Mouse (Mus musculus) heart, postnatal 4 days (tissue): ENCODE data around the gene Prkca. TPM values are rescaled to one million over a fixed set of nuclear protein-coding genes. Genes with fewer than 3 reads are reported as not detected.
A peak's percentile ranks its signal among the peaks of the same experiment; 100 is the strongest.

ENCODE experiments used
- DNase-seq: peaks from one replicate; pipeline ENCODE4 v3.0.0; 2021
- total RNA-seq, 2 experiments: library from RNA; stranded (reverse); gene quantifications; 2 replicates each; pipeline ENCODE4 v1.2.3; 2021

Prkca gene
- total RNA-seq, 2 experiments from 2014 or later: 52.2 to 57.1 TPM

- peak; percentile 76 for DNase-seq
These were observed 84.3 kb downstream of the Prkca start for GRCm38 (mm10) chr11:108259391-108259790.

- peak; percentile 71 for DNase-seq
These were observed 84.9 kb downstream of the Prkca start for GRCm38 (mm10) chr11:108258811-108259266.

GRCm38 (mm10) chr11:108257921-108258320, 85.8 kb downstream of the Prkca start:
- no peak for DNase-seq

GRCm38 (mm10) chr11:108254681-108255080, 89.0 kb downstream of the Prkca start:
- DNase-seq: no peak

GRCm38 (mm10) chr11:108251924-108252775, 91.6 kb downstream of the Prkca start:
- DNase-seq: no peak

- no peak for DNase-seq
These were observed 92.7 kb downstream of the Prkca start for GRCm38 (mm10) chr11:108250829-108251637.

- DNase-seq: no peak
These were observed 93.5 kb downstream of the Prkca start for GRCm38 (mm10) chr11:108250146-108250635.

GRCm38 (mm10) chr11:108249487-108249886, 94.2 kb downstream of the Prkca start:
- no peak for DNase-seq

GRCm38 (mm10) chr11:108249047-108249403, 94.7 kb downstream of the Prkca start:
- no peak for DNase-seq

GRCm38 (mm10) chr11:108248218-108249046, 95.3 kb downstream of the Prkca start:
- DNase-seq: no peak

- no peak for DNase-seq
These were observed 96.4 kb downstream of the Prkca start for GRCm38 (mm10) chr11:108247121-108247863.

- DNase-seq: no peak
These were observed 97.4 kb downstream of the Prkca start for GRCm38 (mm10) chr11:108246267-108246702.

- DNase-seq: no peak
These were observed 99.5 kb downstream of the Prkca start for GRCm38 (mm10) chr11:108244241-108244640.

- no peak for DNase-seq
These were observed 100.1 kb downstream of the Prkca start for GRCm38 (mm10) chr11:108243633-108244032.

GRCm38 (mm10) chr11:108240924-108241498, 102.7 kb downstream of the Prkca start:
- DNase-seq: no peak

GRCm38 (mm10) chr11:108239173-108239572, 104.6 kb downstream of the Prkca start:
- no peak for DNase-seq

- DNase-seq: no peak
These were observed 106.8 kb downstream of the Prkca start for GRCm38 (mm10) chr11:108236754-108237428.

- no peak for DNase-seq
These were observed 107.5 kb downstream of the Prkca start for GRCm38 (mm10) chr11:108236195-108236594.

GRCm38 (mm10) chr11:108235081-108235703, 108.5 kb downstream of the Prkca start:
- no peak for DNase-seq

- no peak for DNase-seq
These were observed 110.7 kb downstream of the Prkca start for GRCm38 (mm10) chr11:108233015-108233414.
